In genomic region chrX:51197012-51197411, GRCm38 (mm10) we compare ENCODE assay signal across 14 mouse cellular contexts.
"Had no signal": no experiment of that assay in that cellular context is flagged by ENCODE, and none has a peak within 500 bp of the region (broad histone marks: within the 10 kb centered on the region; RNA-seq: fewer than 3 reads in every experiment).

No protein-coding gene starts in this region.

- H3K4me3 ChIP-seq: limb, embryonic 13.5 days; midbrain, embryonic 13.5 days; myocyte; neural tube, embryonic 15.5 days had no signal

- DNase-seq: kidney, adult 9 months; lung, adult 18-20 months; right cerebral cortex, adult 18-20 months; right cerebral cortex, postnatal 25 days; thymus, adult 18-20 months; thymus, postnatal 25 days had no signal

- H3K9me3 ChIP-seq: limb, embryonic 13.5 days; midbrain, embryonic 13.5 days; neural tube, embryonic 15.5 days had no signal

- H3K4me1 ChIP-seq: midbrain, embryonic 13.5 days; neural tube, embryonic 15.5 days had no signal

- H3K9ac ChIP-seq: limb, embryonic 13.5 days; liver, embryonic 14.5 days; midbrain, embryonic 13.5 days; neural tube, embryonic 15.5 days had no signal

- H3K36me3 ChIP-seq: limb, embryonic 13.5 days; midbrain, embryonic 13.5 days; neural tube, embryonic 15.5 days had no signal

- H3K27me3 ChIP-seq: midbrain, embryonic 13.5 days; neural tube, embryonic 15.5 days had no signal

- H3K27ac ChIP-seq: hindbrain, postnatal 0 days; limb, embryonic 13.5 days; liver, embryonic 14.5 days; midbrain, embryonic 13.5 days; neural tube, embryonic 15.5 days; stomach, postnatal 0 days had no signal

- ATAC-seq: hindbrain, postnatal 0 days; intestine, embryonic 16.5 days; midbrain, embryonic 13.5 days had no signal

- H3K4me2 ChIP-seq: limb, embryonic 13.5 days; midbrain, embryonic 13.5 days; neural tube, embryonic 15.5 days had no signal
